8 mouse cellular contexts compared by ENCODE assay signal in the genomic region with DNA sequence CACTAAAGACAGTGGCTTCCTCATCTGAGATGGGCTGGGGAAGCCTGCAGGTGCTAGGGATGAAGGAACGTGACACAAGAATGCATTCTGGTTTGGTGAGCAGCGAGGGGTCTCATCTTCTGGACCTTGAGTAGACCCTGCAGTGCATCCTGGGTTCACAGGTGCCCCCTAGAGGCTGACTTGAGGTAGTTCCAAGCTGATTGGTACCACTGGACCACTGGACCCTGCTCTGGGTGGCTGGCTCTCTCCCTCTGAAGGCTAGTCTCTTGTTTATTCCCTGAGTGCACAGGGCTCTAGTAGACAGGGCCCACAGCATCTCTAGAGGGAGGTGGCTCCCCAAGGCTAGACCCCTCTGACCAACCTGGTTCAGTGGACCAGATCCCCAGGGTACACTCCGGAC. TPM values are rescaled to one million over a fixed set of nuclear protein-coding genes. Genes with fewer than 3 reads are reported as not detected.
DNase-seq lines count a peak whose midpoint lies in the region; ATAC-seq and TF ChIP-seq lines count a peak whose summit lies in the region.

No protein-coding gene starts in this region.

- ATAC-seq in liver, embryonic 14.5 days (ENCODE audit: insufficient read depth): no peak
- ATAC-seq in liver, embryonic 11.5 days (replicated peaks; ENCODE audit: low FRiP score): no peak

- H3K9me3 ChIP-seq in liver, embryonic 14.5 days (ENCODE audit: control insufficient read depth, low read length): no peaks in the 10 kb centered on the region
- no peaks in the 10 kb centered on the region for H3K9me3 ChIP-seq in liver, embryonic 11.5 days (ENCODE audit: control insufficient read depth, low read length)
- H3K9me3 ChIP-seq in limb, embryonic 10.5 days (replicated peaks): no peaks in the 10 kb centered on the region

- peak; percentile 60 for TF ChIP-seq CTCF in liver, embryonic 14.5 days (IDR thresholded peaks at IDR 0.05; ENCODE audit: low read depth)
- peak; percentile 61 for TF ChIP-seq CTCF in bone marrow, adult 2 months (IDR thresholded peaks at IDR 0.05; ENCODE audit: control insufficient read depth, insufficient read depth, low read length)

- WGBS in liver, embryonic 14.5 days (ENCODE audit: insufficient replicate concordance): 44% methylated on average over 3 of the region's 3 CpGs
- WGBS in liver, embryonic 11.5 days: 41% methylated on average over 3 of the region's 3 CpGs
- 68% methylated on average over 3 of the region's 3 CpGs for WGBS in bone marrow, adult 2 months
- WGBS in limb, embryonic 10.5 days: 68% methylated on average over 3 of the region's 3 CpGs

- no peak overlapping the region for H3K4me3 ChIP-seq in liver, embryonic 14.5 days (ENCODE audit: insufficient read depth in 1 of 2, low read depth in 2 of 2, low read length in 2 of 2)
- H3K4me3 ChIP-seq in liver, embryonic 11.5 days (ENCODE audit: low read depth, low read length): no peak overlapping the region
- no peak overlapping the region for H3K4me3 ChIP-seq in bone marrow, adult 2 months (replicated peaks; ENCODE audit: control insufficient read depth, low read depth, low read length)
- no peak overlapping the region for H3K4me3 ChIP-seq in limb, embryonic 10.5 days

- peak; percentile 68 for DNase-seq in cerebellum, adult 11-12 months
- DNase-seq in cerebellum, postnatal 4 days (ENCODE audit: low spot score in 2 of 2): no peak
- DNase-seq in liver, embryonic 14.5 days (ENCODE audit: low read depth in 3 of 3, low spot score in 3 of 3): no peak
- DNase-seq in liver, embryonic 11.5 days (ENCODE audit: low spot score): no peak
- DNase-seq in retina, postnatal 1 day: peak; percentile 52
- no peak for DNase-seq in urinary bladder, postnatal 4 days (ENCODE audit: low spot score in 2 of 2)
- DNase-seq in limb, embryonic 10.5 days (ENCODE audit: low spot score): no peak

- no peaks in the 10 kb centered on the region for H3K36me3 ChIP-seq in liver, embryonic 14.5 days (replicated peaks; ENCODE audit: control insufficient read depth, insufficient read depth, low read depth)
- no peaks in the 10 kb centered on the region for H3K36me3 ChIP-seq in liver, embryonic 11.5 days (ENCODE audit: control insufficient read depth, insufficient read depth, low read length)
- H3K36me3 ChIP-seq in limb, embryonic 10.5 days: no peaks in the 10 kb centered on the region

- H3K27ac ChIP-seq in liver, embryonic 14.5 days: no peak overlapping the region
- no peak overlapping the region for H3K27ac ChIP-seq in liver, embryonic 11.5 days (ENCODE audit: low read depth, low read length)
- no peak overlapping the region for H3K27ac ChIP-seq in bone marrow, adult 2 months (ENCODE audit: control insufficient read depth, insufficient read depth, low read depth, low read length, poor library complexity)
- H3K27ac ChIP-seq in limb, embryonic 10.5 days: no peak overlapping the region

- no peak overlapping the region for H3K4me2 ChIP-seq in liver, embryonic 14.5 days (ENCODE audit: low read depth)
- no peak overlapping the region for H3K4me2 ChIP-seq in liver, embryonic 11.5 days

- TF ChIP-seq EP300 in liver, embryonic 14.5 days (IDR thresholded peaks at IDR 0.05; ENCODE audit: low read depth): no peak

- TF ChIP-seq POLR2A in bone marrow, adult 2 months (IDR thresholded peaks at IDR 0.05; ENCODE audit: borderline replicate concordance, control insufficient read depth, low read depth, low read length): no peak

- H3K9ac ChIP-seq in liver, embryonic 14.5 days (replicated peaks): no peak overlapping the region
- H3K9ac ChIP-seq in liver, embryonic 11.5 days (ENCODE audit: low read depth, low read length): no peak overlapping the region

- no peaks in the 10 kb centered on the region for H3K4me1 ChIP-seq in liver, embryonic 14.5 days (replicated peaks; ENCODE audit: control insufficient read depth in 2 of 2, insufficient read depth in 2 of 2, low read length in 1 of 2)
- H3K4me1 ChIP-seq in liver, embryonic 11.5 days (replicated peaks; ENCODE audit: control insufficient read depth, insufficient read depth, low read length): no peaks in the 10 kb centered on the region; the same call in 1 of the 2 replicates
- no peaks in the 10 kb centered on the region; the same call in 1 of the 2 replicates for H3K4me1 ChIP-seq in bone marrow, adult 2 months (ENCODE audit: control insufficient read depth, insufficient read depth, low read length)
- H3K4me1 ChIP-seq in limb, embryonic 10.5 days: peaks cover 43% of the 10 kb centered on the region

- peaks cover 25% of the 10 kb centered on the region for H3K27me3 ChIP-seq in liver, embryonic 14.5 days (ENCODE audit: control insufficient read depth, insufficient read depth, low read length)
- H3K27me3 ChIP-seq in liver, embryonic 11.5 days (replicated peaks; ENCODE audit: control insufficient read depth, insufficient read depth, low read length): peaks cover 42% of the 10 kb centered on the region
- peaks cover 43% of the 10 kb centered on the region for H3K27me3 ChIP-seq in limb, embryonic 10.5 days (ENCODE audit: low read depth, poor library complexity, severe bottlenecking)

RNA-seq across cellular contexts. Expression of a gene that starts 6.7 kb away (rescaled TPM):
- polyA plus RNA-seq in liver, embryonic 14.5 days (2012; rRNA removed): 1.3 and 1.4 TPM in 2 replicates
- 3.0 and 3.5 TPM in 2 replicates for polyA plus RNA-seq in liver, embryonic 14.5 days (2014; fragmentation: Nextera tagmentation; extraction: Ambion mirVana)
- polyA plus RNA-seq in liver, embryonic 11.5 days (2014; fragmentation: Nextera tagmentation; extraction: Ambion mirVana): 3.4 and 5.5 TPM in 2 replicates
- 7.1 and 14.5 TPM in 2 replicates for polyA plus RNA-seq in bone marrow, adult 2 months (2011; ENCODE audit: insufficient read depth, insufficient read length, low replicate concordance, missing spikeins)
- polyA plus RNA-seq in limb, embryonic 10.5 days (2016; fragmentation: Nextera tagmentation; extraction: Ambion mirVana): 11.4 and 15.3 TPM in 2 replicates

Comparison
In these comparisons a context has a peak if more than half of its experiments do, and no peak if none do; other contexts are left out.
1. DNase-seq: peak in cerebellum, adult 11-12 months (single experiment) and retina, postnatal 1 day (single experiment); none in cerebellum, postnatal 4 days (0 of 2), liver, embryonic 14.5 days (0 of 3), liver, embryonic 11.5 days (single experiment), urinary bladder, postnatal 4 days (0 of 2) and limb, embryonic 10.5 days (single experiment).